Mouse (Mus musculus): Measurements from ENCODE around the gene Fbxl4.

- no peak for TF ChIP-seq CTCF (IDR thresholded peaks at IDR 0.05; ENCODE audit: borderline replicate concordance, insufficient read depth, low read depth, low read length)
- TF ChIP-seq POLR2A (IDR thresholded peaks at IDR 0.05; ENCODE audit: borderline replicate concordance, insufficient read depth, low read length) = peak; percentile 28; the same call in 1 of the 2 replicates
Observed at GRCm38 (mm10) chr4:22357266-22357930, at the start of gene Fbxl4.

Data from cerebellum, adult 2 months (tissue).